Mouse (Mus musculus): ENCODE measurements around the gene Zfp58. TPM values are rescaled to one million over a fixed set of nuclear protein-coding genes. Genes with fewer than 3 reads are reported as not detected.
"Not testable (repeated sequence)": the region's sequence is repeated elsewhere in the genome, so short reads cannot be mapped to it uniquely, and the experiment has no call there.

The Zfp58 gene
- total RNA-seq (2021): 1 to 10 TPM; 7.2 to 7.7 TPM

- intact Hi-C loops (cut with DNase I): no loop called here
- DNase-seq (ENCODE audit: low spot score in 2 of 2): peak; percentile 87 to 88
Observed at GRCm38 (mm10) chr13:67500084-67500719, at the start of gene Zfp58. TSS of gene Zfp58 (minus strand) at chr13:67500555.

- intact Hi-C loops (cut with DNase I): no loop called here
- no peak for DNase-seq (ENCODE audit: low spot score in 2 of 2)
Observed at GRCm38 (mm10) chr13:67545941-67546340, 45.6 kb upstream of the Zfp58 start.

GRCm38 (mm10) chr13:67527049-67527730, 26.8 kb upstream of the Zfp58 start:
- no peak for DNase-seq (ENCODE audit: low spot score in 2 of 2)
- intact Hi-C loops (cut with DNase I): loop anchor here (2.0 kb wide), 1 partner anchor 26 kb away; the partner anchor contains the start of gene Zfp748

- peak; percentile 92 to 95 for DNase-seq (ENCODE audit: low spot score in 2 of 2)
- intact Hi-C loops (cut with DNase I): loop anchor here (2.0 kb wide), 1 partner anchor 27 kb away; the partner anchor contains the start of gene Zfp748
Observed at GRCm38 (mm10) chr13:67525753-67526410, 25.5 kb upstream of the Zfp58 start, which contains the start of the genes Gm26965 and Zfp87. TSS of gene Gm26965 (minus strand) at chr13:67526151. TSS of gene Zfp87 (minus strand) at chr13:67526177.

- intact Hi-C loops (cut with DNase I): no loop called here
- no peak for DNase-seq (ENCODE audit: low spot score in 2 of 2)
Observed at GRCm38 (mm10) chr13:67500908-67501307, 553 bp upstream of the Zfp58 start.

- no peak for DNase-seq (ENCODE audit: low spot score in 2 of 2)
- intact Hi-C loops (cut with DNase I): no loop called here
Observed at GRCm38 (mm10) chr13:67495631-67496030, 4.7 kb downstream of the Zfp58 start.

- intact Hi-C loops (cut with DNase I): loop anchor here (5.0 kb wide), 1 partner anchor 37 kb away; no protein-coding TSS in a partner anchor
- DNase-seq (ENCODE audit: low spot score in 2 of 2): no peak
Observed at GRCm38 (mm10) chr13:67484424-67484811, 15.9 kb downstream of the Zfp58 start.

GRCm38 (mm10) chr13:67483625-67484423, 16.5 kb downstream of the Zfp58 start, which contains the start of gene Zfp874b:
TSS of gene Zfp874b (minus strand) at chr13:67484258.
- DNase-seq (ENCODE audit: low spot score in 2 of 2): peak; percentile 88 to 90
- intact Hi-C loops (cut with DNase I): loop anchor here (5.0 kb wide), 1 partner anchor 37 kb away; no protein-coding TSS in a partner anchor

- intact Hi-C loops (cut with DNase I): loop anchor here (5.0 kb wide), 1 partner anchor 34 kb away; no protein-coding TSS in a partner anchor
- DNase-seq (ENCODE audit: low spot score in 2 of 2): no peak
Observed at GRCm38 (mm10) chr13:67481528-67481927, 18.8 kb downstream of the Zfp58 start.

GRCm38 (mm10) chr13:67469274-67469673, 31.1 kb downstream of the Zfp58 start:
- intact Hi-C loops (cut with DNase I): no loop called here
- no peak for DNase-seq (ENCODE audit: low spot score in 2 of 2)

- intact Hi-C loops (cut with DNase I); DNase-seq (ENCODE audit: low spot score in 2 of 2): not testable (repeated sequence)
Observed at GRCm38 (mm10) chr13:67463506-67464185, 36.7 kb downstream of the Zfp58 start.

GRCm38 (mm10) chr13:67452021-67452309, 48.4 kb downstream of the Zfp58 start:
- no peak for DNase-seq (ENCODE audit: low spot score in 2 of 2)
- intact Hi-C loops (cut with DNase I): no loop called here

GRCm38 (mm10) chr13:67451172-67452020, 49.0 kb downstream of the Zfp58 start, which contains the start of gene Zfp874a:
TSS of gene Zfp874a (minus strand) at chr13:67451624.
- intact Hi-C loops (cut with DNase I): no loop called here
- peak; percentile 87 to 89 for DNase-seq (ENCODE audit: low spot score in 2 of 2)

Other genes with a start within 250 kb of the Zfp58 start
- 10 to 100 TPM; 17.7 to 21.5 TPM for gene Zfp458, start 222.1 kb downstream of the Zfp58 start, total RNA-seq (2021)
- gene Zfp457, start 194.1 kb downstream of the Zfp58 start, total RNA-seq (2021): 1 to 10 TPM; 3.0 to 5.5 TPM
- gene Zfp595, start 168.0 kb downstream of the Zfp58 start, total RNA-seq (2021): 1 to 10 TPM; 2.0 to 3.8 TPM
- not detected for gene Gm28044, start 140.0 kb downstream of the Zfp58 start, total RNA-seq (2021)
- gene Zfp953, start 139.9 kb downstream of the Zfp58 start, total RNA-seq (2021): under 1 TPM; 0.91 to 1.00 TPM
- under 1 TPM in 1 of 2 experiments, not detected in 1; 0.52 TPM for gene Gm28041, start 124.8 kb downstream of the Zfp58 start, total RNA-seq (2021)
- 1 to 10 TPM in 1 of 2 experiments, under 1 TPM in 1; 0.86 to 1.2 TPM for gene Zfp456, start 124.7 kb downstream of the Zfp58 start, total RNA-seq (2021)
- 1 to 10 TPM; 3.2 to 3.7 TPM for gene Zfp429, start 100.7 kb downstream of the Zfp58 start, total RNA-seq (2021)
- 1 to 10 TPM; 6.0 to 6.5 TPM for gene Zfp459, start 79.1 kb downstream of the Zfp58 start, total RNA-seq (2021)
- 10 to 100 TPM; 12.6 TPM for gene Zfp874a, start 48.9 kb downstream of the Zfp58 start, total RNA-seq (2021)
- 10 to 100 TPM; 15.5 to 17.5 TPM for gene Zfp874b, start 16.3 kb downstream of the Zfp58 start, total RNA-seq (2021)
- 1 to 10 TPM in 1 of 2 experiments, not detected in 1; 1.8 TPM for gene Gm26965, start 25.6 kb upstream of the Zfp58 start, total RNA-seq (2021)
- gene Zfp87, start 25.6 kb upstream of the Zfp58 start, total RNA-seq (2021): 10 to 100 TPM; 21.8 to 22.2 TPM
- gene Zfp748, start 53.3 kb upstream of the Zfp58 start, total RNA-seq (2021): 10 to 100 TPM in 1 of 2 experiments, 1 to 10 TPM in 1; 8.8 to 10.6 TPM
- 1 to 10 TPM; 7.6 to 9.7 TPM for gene Zfp729b, start 109.2 kb upstream of the Zfp58 start, total RNA-seq (2021)
- gene Gm49345, start 137.2 kb upstream of the Zfp58 start, total RNA-seq (2021): 1 to 10 TPM in 1 of 2 experiments, under 1 TPM in 1; 0.82 to 2.1 TPM
- gene Zfp729a, start 137.2 kb upstream of the Zfp58 start, total RNA-seq (2021): 1 to 10 TPM; 7.5 to 10.0 TPM
- gene Zfp738, start 186.5 kb upstream of the Zfp58 start, total RNA-seq (2021): 10 to 100 TPM; 22.0 to 28.2 TPM
- 10 to 100 TPM; 10.9 to 14.9 TPM for gene Zfp65, start 228.6 kb upstream of the Zfp58 start, total RNA-seq (2021)

Measured in left cerebral cortex, postnatal 36 days (tissue).